Mouse (Mus musculus): ENCODE data around the gene Dcakd.

GRCm38 (mm10) chr11:102985160-102985559 lies 43.0 kb downstream of the Dcakd start:
- no peak for TF ChIP-seq CTCF (IDR thresholded peaks at IDR 0.05; ENCODE audit: insufficient read depth, low read depth, low read length)
- no peak for TF ChIP-seq POLR2A (IDR thresholded peaks at IDR 0.05; ENCODE audit: insufficient read depth, low read depth, low read length)

Measured in olfactory bulb, adult 2 months (tissue).